Mouse (Mus musculus) bone marrow macrophage, adult 2 months (primary cell): ENCODE measurements at regions not wholly inside any gene's neighbourhood (a gene's known extent, or its start where the extent isn't known, plus 50 kb on each side); places are given as distances from the start of the nearest gene placed in this dataset.

ENCODE experiments used
- CTCF ChIP-seq: IDR thresholded peaks from 2 replicates; pipeline ENCODE4 v1.5.1; 2012; ENCODE audit warnings: low read depth, mild to moderate bottlenecking, low read length, moderate library complexity
- POLR2A ChIP-seq: IDR thresholded peaks from 2 replicates; pipeline ENCODE4 v1.6.1; 2012; ENCODE audit warnings: mild to moderate bottlenecking, low read depth, low read length, borderline replicate concordance

GRCm38 (mm10) chr9:47445332-47445731 is 84.6 kb upstream of the Cadm1 start:
- no peak for TF ChIP-seq CTCF
- TF ChIP-seq POLR2A, result no peak
